Mouse (Mus musculus): Measurements from ENCODE around the gene Olfr1431. TPM values are rescaled to one million over a fixed set of nuclear protein-coding genes. Genes with fewer than 3 reads are reported as not detected.
"Not testable (repeated sequence)": the region's sequence is repeated elsewhere in the genome, so short reads cannot be mapped to it uniquely, and the experiment has no call there.

Olfr1431 gene
- polyA plus RNA-seq (2015; fragmentation: Nextera tagmentation; extraction: Ambion mirVana) = not detected in 2 replicates

DNA sequence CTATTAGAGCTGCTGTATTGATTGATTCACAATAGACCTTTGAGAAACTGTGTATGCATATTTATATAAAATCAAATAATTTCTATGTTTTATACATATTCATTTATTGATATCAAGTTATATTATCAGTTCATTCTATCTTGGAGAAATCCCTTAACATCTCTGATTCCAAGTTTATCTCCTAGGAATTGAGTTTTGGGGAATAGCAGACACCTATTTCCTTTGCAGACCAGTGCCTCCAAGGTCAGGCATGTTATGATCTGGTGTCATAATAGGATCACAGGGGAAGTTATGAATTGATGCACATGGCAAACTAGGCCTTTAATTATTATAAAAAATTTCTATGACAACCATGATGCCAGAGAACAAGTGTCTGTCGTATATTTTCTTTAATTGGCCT lies at the start of gene Olfr1431:
Gene Olfr1431 (plus strand): TSS at position 301 of the 400 bp plus-strand sequence.
- 89% methylated on average over 1 of the region's 1 CpGs for WGBS
- ATAC-seq = no peak
- H3K4me1 ChIP-seq (replicated peaks) = no peaks in the 10 kb centered on the region

DNA sequence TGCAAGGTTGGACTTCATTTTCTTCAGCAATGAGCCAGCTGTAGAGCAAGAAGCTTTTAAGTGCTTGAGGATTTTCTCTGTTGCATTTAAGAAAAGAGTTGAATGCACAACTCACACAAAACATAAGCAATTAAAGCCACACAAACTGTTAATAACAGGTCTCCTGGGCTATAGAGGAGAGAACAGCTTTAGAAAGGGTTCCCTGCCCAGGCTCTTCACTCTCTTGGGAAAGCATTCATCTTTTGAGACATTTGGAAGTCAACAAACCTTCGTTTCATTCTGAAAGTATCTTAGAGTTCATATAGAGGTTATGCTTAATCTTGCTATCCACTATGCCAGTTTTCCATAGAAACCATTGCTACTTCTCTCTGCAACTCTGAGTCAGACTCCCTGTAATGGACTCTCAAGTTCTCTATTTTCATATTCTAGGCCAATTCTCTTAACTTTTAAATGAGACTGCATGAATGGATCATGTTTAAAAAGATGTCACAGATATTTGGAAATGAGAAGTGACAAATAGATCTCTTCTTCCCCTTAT lies 30.3 kb upstream of the Olfr1431 start, which contains the start of gene Olfr1555-ps1:
Gene Olfr1555-ps1 (minus strand): TSS at position 51 of the 538 bp plus-strand sequence.
- not testable (repeated sequence) for H3K9ac ChIP-seq; H3K4me3 ChIP-seq (replicated peaks); H3K27me3 ChIP-seq (replicated peaks); H3K9me3 ChIP-seq; H3K36me3 ChIP-seq; H3K27ac ChIP-seq; H3K4me2 ChIP-seq (replicated peaks); H3K4me1 ChIP-seq (replicated peaks)
- 20% methylated on average over 1 of the region's 1 CpGs for WGBS
- ATAC-seq = peak; percentile 56

More for the DNA sequence above, at the start of gene Olfr1431:
- no peak within 1 kb of the TSS for H3K4me3 ChIP-seq (replicated peaks)
- H3K36me3 ChIP-seq = no peaks in the 10 kb centered on the region
- no peaks in the 10 kb centered on the region for H3K27me3 ChIP-seq (replicated peaks)
- H3K27ac ChIP-seq = no peak within 1 kb of the TSS
- no peaks in the 10 kb centered on the region for H3K9me3 ChIP-seq
- H3K9ac ChIP-seq = no peak within 1 kb of the TSS
- H3K4me2 ChIP-seq (replicated peaks) = no peak within 1 kb of the TSS

GRCm38 (mm10) chr19:12175431-12175830 lies 25.0 kb upstream of the Olfr1431 start:
- ATAC-seq; H3K27ac ChIP-seq; H3K9ac ChIP-seq; H3K4me2 ChIP-seq (replicated peaks); H3K4me1 ChIP-seq (replicated peaks); H3K4me3 ChIP-seq (replicated peaks); H3K27me3 ChIP-seq (replicated peaks); H3K9me3 ChIP-seq; H3K36me3 ChIP-seq: not testable (repeated sequence)
- 78% methylated on average over 5 of the region's 5 CpGs for WGBS

DNA sequence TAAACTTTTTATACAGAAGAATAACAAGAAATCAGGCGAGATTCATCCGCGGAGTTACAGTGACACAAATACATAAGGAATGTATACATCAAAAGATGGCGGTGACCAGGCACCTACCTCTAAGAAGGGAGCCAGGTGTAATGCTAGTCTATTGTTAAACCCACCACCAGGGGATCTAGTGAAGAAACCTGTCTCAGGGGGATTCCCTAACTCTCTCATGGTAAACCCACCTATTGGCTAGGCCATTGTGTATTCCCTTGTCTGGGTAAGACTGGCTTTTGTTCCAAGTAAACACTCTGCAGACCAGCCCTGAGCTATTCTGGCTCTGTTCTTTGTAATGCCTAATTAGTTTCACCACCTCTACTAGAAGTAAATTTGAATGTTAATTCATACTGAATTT lies 1.4 kb upstream of the Olfr1431 start:
- H3K27me3 ChIP-seq (replicated peaks); H3K4me3 ChIP-seq (replicated peaks); H3K36me3 ChIP-seq; ATAC-seq; H3K4me2 ChIP-seq (replicated peaks); H3K9me3 ChIP-seq; H3K27ac ChIP-seq; H3K9ac ChIP-seq; H3K4me1 ChIP-seq (replicated peaks): not testable (repeated sequence)
- WGBS = 86% methylated on average over 4 of the region's 4 CpGs

GRCm38 (mm10) chr19:12232496-12232895 lies 32.1 kb downstream of the Olfr1431 start, which contains the start of gene Olfr1432:
Gene Olfr1432 (minus strand): TSS chr19:12232596.
- not testable (repeated sequence) for H3K4me2 ChIP-seq (replicated peaks); H3K4me1 ChIP-seq (replicated peaks); H3K9me3 ChIP-seq; ATAC-seq; H3K4me3 ChIP-seq (replicated peaks); H3K27ac ChIP-seq; H3K36me3 ChIP-seq; H3K9ac ChIP-seq; H3K27me3 ChIP-seq (replicated peaks)

GRCm38 (mm10) chr19:12241559-12241958 lies 41.1 kb downstream of the Olfr1431 start, which contains the start of gene Olfr262:
Gene Olfr262 (minus strand): TSS chr19:12241659.
- Histone ChIP-seq H3K4me3 (replicated peaks) (no peak within 1 kb of the TSS), H3K36me3 (no peaks in the 10 kb centered on the region), H3K9me3 (no peaks in the 10 kb centered on the region), H3K9ac (no peak within 1 kb of the TSS), H3K27ac (no peak within 1 kb of the TSS), H3K4me1 (replicated peaks) (no peaks in the 10 kb centered on the region), H3K4me2 (replicated peaks) (no peak within 1 kb of the TSS), H3K27me3 (replicated peaks) (no peaks in the 10 kb centered on the region)
- WGBS = 83% methylated on average over 1 of the region's 1 CpGs
- no peak for ATAC-seq

DNA sequence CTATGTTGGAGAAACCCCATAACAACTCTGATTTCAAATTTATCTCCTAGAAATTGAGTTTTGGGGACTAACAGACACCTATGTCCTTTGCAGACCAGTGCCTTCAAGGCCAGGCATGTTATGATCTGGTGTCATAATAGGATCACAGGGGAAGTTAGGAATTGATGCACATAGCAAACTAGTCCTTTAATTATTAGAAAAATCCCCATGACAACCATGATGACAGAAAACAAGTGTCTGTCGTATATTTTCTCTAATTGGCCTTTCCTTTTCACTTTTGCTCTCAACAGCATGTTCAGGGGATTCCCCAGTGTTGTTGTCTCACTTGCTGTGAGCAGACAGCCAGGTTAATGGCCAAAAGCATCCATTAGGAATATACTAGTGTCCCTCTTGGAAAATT lies 60.3 kb downstream of the Olfr1431 start, which contains the start of gene Olfr235:
Gene Olfr235 (plus strand): TSS at position 301 of the 400 bp plus-strand sequence.
- Histone ChIP-seq H3K4me3 (replicated peaks) (no peak within 1 kb of the TSS), H3K4me2 (replicated peaks) (no peak within 1 kb of the TSS), H3K9ac (no peak within 1 kb of the TSS), H3K27ac (no peak within 1 kb of the TSS), H3K9me3 (no peaks in the 10 kb centered on the region), H3K27me3 (replicated peaks) (no peaks in the 10 kb centered on the region), H3K4me1 (replicated peaks) (no peaks in the 10 kb centered on the region), H3K36me3 (no peaks in the 10 kb centered on the region)
- 61% methylated on average over 1 of the region's 1 CpGs for WGBS
- ATAC-seq = no peak

Other genes starting within 250 kb of the Olfr1431 start
- gene Osbp, start 234.7 kb upstream of the Olfr1431 start, polyA plus RNA-seq (2015; fragmentation: Nextera tagmentation; extraction: Ambion mirVana) = 4.2 and 4.4 TPM in 2 replicates
- gene Olfr1423, start 159.3 kb upstream of the Olfr1431 start, polyA plus RNA-seq (2015; fragmentation: Nextera tagmentation; extraction: Ambion mirVana) = not detected in 2 replicates
- not detected in 2 replicates for gene Olfr1424, start 138.0 kb upstream of the Olfr1431 start, polyA plus RNA-seq (2015; fragmentation: Nextera tagmentation; extraction: Ambion mirVana)
- not detected in 2 replicates for gene Olfr1425, start 122.9 kb upstream of the Olfr1431 start, polyA plus RNA-seq (2015; fragmentation: Nextera tagmentation; extraction: Ambion mirVana)
- not detected in 2 replicates for gene Olfr1426, start 108.6 kb upstream of the Olfr1431 start, polyA plus RNA-seq (2015; fragmentation: Nextera tagmentation; extraction: Ambion mirVana)
- gene Olfr1427, start 97.3 kb upstream of the Olfr1431 start, polyA plus RNA-seq (2015; fragmentation: Nextera tagmentation; extraction: Ambion mirVana) = not detected in 2 replicates
- gene Olfr1428, start 84.7 kb upstream of the Olfr1431 start, polyA plus RNA-seq (2015; fragmentation: Nextera tagmentation; extraction: Ambion mirVana) = not detected in 2 replicates
- not detected in 2 replicates for gene Olfr76, start 77.4 kb upstream of the Olfr1431 start, polyA plus RNA-seq (2015; fragmentation: Nextera tagmentation; extraction: Ambion mirVana)
- gene Olfr1555-ps1, start 30.5 kb upstream of the Olfr1431 start, polyA plus RNA-seq (2015; fragmentation: Nextera tagmentation; extraction: Ambion mirVana) = not detected in 2 replicates
- gene Olfr1432, start 32.0 kb downstream of the Olfr1431 start, polyA plus RNA-seq (2015; fragmentation: Nextera tagmentation; extraction: Ambion mirVana) = not detected in 2 replicates
- gene Olfr262, start 41.0 kb downstream of the Olfr1431 start, polyA plus RNA-seq (2015; fragmentation: Nextera tagmentation; extraction: Ambion mirVana) = not detected in 2 replicates
- gene Olfr235, start 60.4 kb downstream of the Olfr1431 start, polyA plus RNA-seq (2015; fragmentation: Nextera tagmentation; extraction: Ambion mirVana) = not detected in 2 replicates
- gene Olfr1434, start 79.2 kb downstream of the Olfr1431 start, polyA plus RNA-seq (2015; fragmentation: Nextera tagmentation; extraction: Ambion mirVana) = not detected in 2 replicates
- gene Olfr1436, start 98.5 kb downstream of the Olfr1431 start, polyA plus RNA-seq (2015; fragmentation: Nextera tagmentation; extraction: Ambion mirVana) = not detected in 2 replicates
- not detected in 2 replicates for gene Olfr1437, start 124.5 kb downstream of the Olfr1431 start, polyA plus RNA-seq (2015; fragmentation: Nextera tagmentation; extraction: Ambion mirVana)
- gene Olfr1438-ps1, start 135.3 kb downstream of the Olfr1431 start, polyA plus RNA-seq (2015; fragmentation: Nextera tagmentation; extraction: Ambion mirVana) = not detected in 2 replicates
- gene Olfr1440, start 186.6 kb downstream of the Olfr1431 start, polyA plus RNA-seq (2015; fragmentation: Nextera tagmentation; extraction: Ambion mirVana) = not detected in 2 replicates
- gene Olfr1441, start 216.8 kb downstream of the Olfr1431 start, polyA plus RNA-seq (2015; fragmentation: Nextera tagmentation; extraction: Ambion mirVana) = not detected in 2 replicates
- not detected in 2 replicates for gene Pfpl, start 227.3 kb downstream of the Olfr1431 start, polyA plus RNA-seq (2015; fragmentation: Nextera tagmentation; extraction: Ambion mirVana)

Measured in intestine, embryonic 15.5 days (tissue).